Mouse (Mus musculus): ENCODE results near the gene Ppp1r37. TPM values are rescaled to one million over a fixed set of nuclear protein-coding genes. Genes with fewer than 3 reads are reported as not detected.
"Not testable (repeated sequence)": the region's sequence is repeated elsewhere in the genome, so short reads cannot be mapped to it uniquely, and the experiment has no call there.

Gene Ppp1r37
- total RNA-seq (2021): 100 to 1,000 TPM; 113 to 120 TPM

- no peak for DNase-seq
Observed at GRCm38 (mm10) chr7:19562643-19563410, at the start of gene Ppp1r37. Gene Ppp1r37, minus strand, starts transcription at chr7:19563076.

GRCm38 (mm10) chr7:19610969-19611368 is 48.1 kb upstream of the Ppp1r37 start:
- no peak for DNase-seq

- DNase-seq: no peak
Observed at GRCm38 (mm10) chr7:19609641-19610332, 46.9 kb upstream of the Ppp1r37 start.

GRCm38 (mm10) chr7:19607291-19607690 is 44.4 kb upstream of the Ppp1r37 start:
- DNase-seq: no peak

- not testable (repeated sequence) for DNase-seq
Observed at GRCm38 (mm10) chr7:19604606-19605214, 41.8 kb upstream of the Ppp1r37 start.

GRCm38 (mm10) chr7:19603849-19604605 is 41.2 kb upstream of the Ppp1r37 start, which contains the start of gene Clasrp:
Gene Clasrp, minus strand, starts transcription at chr7:19604486.
- DNase-seq: peak; percentile 95

- DNase-seq: no peak
Observed at GRCm38 (mm10) chr7:19603055-19603454, 40.2 kb upstream of the Ppp1r37 start.

GRCm38 (mm10) chr7:19600562-19600961 is 37.7 kb upstream of the Ppp1r37 start:
- DNase-seq: peak; percentile 46 to 59

GRCm38 (mm10) chr7:19593061-19593730 is 30.3 kb upstream of the Ppp1r37 start:
- no peak for DNase-seq

GRCm38 (mm10) chr7:19589917-19590316 is 27.0 kb upstream of the Ppp1r37 start:
- peak; percentile 63 to 67 for DNase-seq

- peak in 1 of 2 experiments; percentile 35 for DNase-seq
Observed at GRCm38 (mm10) chr7:19589207-19589606, 26.3 kb upstream of the Ppp1r37 start.

GRCm38 (mm10) chr7:19586269-19586668 is 23.4 kb upstream of the Ppp1r37 start:
- no peak for DNase-seq

GRCm38 (mm10) chr7:19580634-19581033 is 17.8 kb upstream of the Ppp1r37 start:
- no peak for DNase-seq

GRCm38 (mm10) chr7:19579751-19580150 is 16.9 kb upstream of the Ppp1r37 start:
- no peak for DNase-seq

GRCm38 (mm10) chr7:19578436-19578835 is 15.6 kb upstream of the Ppp1r37 start:
- DNase-seq: no peak

- no peak for DNase-seq
Observed at GRCm38 (mm10) chr7:19577877-19578414, 15.1 kb upstream of the Ppp1r37 start.

GRCm38 (mm10) chr7:19577141-19577852 is 14.4 kb upstream of the Ppp1r37 start, which contains the start of the genes Zfp296 and Gemin7:
Gene Zfp296, plus strand, starts transcription at chr7:19577287.
Gene Gemin7, minus strand, starts transcription at chr7:19577595.
- no peak for DNase-seq

GRCm38 (mm10) chr7:19575559-19575958 is 12.7 kb upstream of the Ppp1r37 start:
- DNase-seq: no peak

GRCm38 (mm10) chr7:19573776-19574140 is 10.9 kb upstream of the Ppp1r37 start:
- no peak for DNase-seq

GRCm38 (mm10) chr7:19572926-19573775 is 10.3 kb upstream of the Ppp1r37 start:
- DNase-seq: peak; percentile 68 to 69
